Mouse (Mus musculus) lung, postnatal 36 days (tissue): Measurements from ENCODE around the gene Mynn.

Experiments
- DNase-seq: peaks from one replicate; pipeline ENCODE4 v3.0.0; 2022; ENCODE audit warnings: mixed read lengths

The Mynn gene

DNA sequence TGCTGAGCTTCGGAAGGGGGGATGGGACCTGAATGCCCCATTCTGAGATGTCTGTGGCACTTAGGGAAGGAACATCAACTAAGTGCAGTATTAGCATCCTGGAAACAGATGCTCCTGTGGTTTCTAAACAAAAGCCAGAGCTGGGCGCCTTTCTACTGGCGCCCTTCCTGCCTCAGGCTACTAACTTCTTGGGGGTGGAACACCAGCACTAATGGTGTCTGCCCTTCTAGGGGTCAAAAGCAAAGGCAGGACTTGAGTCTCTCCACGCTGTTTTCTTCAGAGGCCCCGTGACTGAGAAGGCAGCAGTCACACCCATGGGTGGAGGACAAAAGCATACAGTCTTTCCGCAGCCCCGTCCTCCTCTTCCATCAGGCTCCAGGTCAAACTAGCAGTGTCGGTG is 44.9 kb downstream of the Mynn start:
- no peak for DNase-seq

DNA sequence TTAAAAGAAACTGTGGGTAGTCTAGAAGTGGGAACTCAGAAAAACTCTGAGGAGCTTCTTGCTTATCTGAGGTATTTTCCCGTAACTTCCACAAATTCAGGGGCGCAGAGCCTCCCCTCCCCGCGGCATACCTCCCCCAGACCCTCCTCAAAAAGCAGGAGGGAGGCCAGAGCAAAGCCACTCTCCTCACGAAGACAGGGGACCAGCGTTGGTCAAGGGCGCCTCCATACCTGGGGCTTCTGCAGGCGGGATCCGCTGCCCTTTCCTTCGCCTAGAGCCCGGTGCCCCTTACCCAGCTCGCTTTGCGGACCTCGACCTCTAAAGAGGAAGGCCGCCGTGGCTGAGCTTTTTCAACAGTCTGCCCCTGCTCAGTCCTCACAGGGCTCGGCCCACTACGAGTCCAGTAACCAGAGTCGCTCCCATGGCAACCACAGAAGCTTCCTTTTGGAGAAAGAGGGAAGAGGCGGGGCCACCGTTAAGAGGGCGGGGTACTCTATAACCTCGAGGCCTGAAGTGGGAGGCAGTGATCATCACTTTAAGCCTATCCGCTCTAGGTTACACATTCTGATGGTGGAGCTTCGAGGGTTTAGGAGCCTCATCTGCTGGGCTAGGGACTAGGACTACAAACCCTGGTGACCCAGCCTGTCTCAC is 45.7 kb downstream of the Mynn start, which contains the start of gene Lrrc34:
Gene Lrrc34 (minus strand): TSS at position 430 of the 651 bp plus-strand sequence.
- peak; percentile 75 for DNase-seq

DNA sequence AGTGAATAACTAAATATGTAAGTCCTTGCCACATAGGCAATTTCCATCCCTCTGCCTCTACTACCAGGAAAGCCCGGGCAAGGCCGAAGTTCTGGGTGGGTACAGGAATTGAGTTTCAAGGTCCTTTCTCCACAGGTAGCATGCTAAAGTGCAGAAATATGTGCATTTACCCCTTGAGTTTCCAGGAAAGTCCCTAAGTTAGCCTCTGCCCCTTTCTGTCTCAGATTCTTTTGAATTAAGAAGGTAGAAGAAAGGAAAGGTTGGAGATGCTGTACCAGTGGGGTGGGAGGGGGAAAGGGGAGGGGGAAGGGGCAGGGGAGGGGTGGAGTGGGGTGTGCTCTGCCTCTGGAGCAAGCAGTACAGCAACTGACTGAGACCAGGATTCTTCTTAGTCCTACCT is 46.6 kb downstream of the Mynn start:
- no peak for DNase-seq

DNA sequence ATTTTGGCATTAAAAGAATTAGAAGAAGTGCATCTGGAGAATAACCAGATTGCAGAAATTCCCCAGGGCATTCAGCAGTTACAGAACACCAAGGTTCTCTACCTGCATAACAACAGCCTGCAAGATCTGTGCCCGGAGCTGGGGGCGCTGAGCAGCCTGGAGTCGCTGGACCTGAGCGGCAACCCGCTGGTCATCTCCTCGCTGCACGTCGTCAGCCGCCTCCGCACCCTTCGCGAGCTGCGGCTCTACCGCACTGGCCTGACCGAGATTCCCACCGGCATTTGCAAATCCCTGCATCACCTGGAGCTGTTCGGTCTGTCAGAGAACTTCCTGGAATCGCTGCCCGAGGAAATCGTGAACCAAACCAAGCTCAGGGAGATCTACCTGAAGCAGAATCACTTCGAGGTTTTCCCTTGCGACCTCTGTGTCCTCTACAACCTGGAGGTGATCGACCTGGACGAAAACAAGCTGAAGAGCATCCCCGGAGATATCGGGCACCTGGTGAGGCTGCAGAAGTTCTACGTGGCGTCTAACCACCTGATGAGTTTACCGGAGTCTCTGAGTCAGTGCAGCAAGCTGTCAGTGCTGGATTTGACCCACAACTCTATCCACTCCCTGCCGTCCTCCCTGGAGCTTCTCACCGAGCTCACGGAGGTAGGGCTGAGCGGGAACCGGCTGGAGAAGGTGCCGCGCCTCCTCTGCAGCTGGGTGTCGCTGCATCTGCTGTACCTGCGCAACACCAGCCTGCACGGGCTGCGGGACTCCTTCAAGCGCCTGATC is 48.4 kb downstream of the Mynn start:
- DNase-seq: peak; percentile 24

DNA sequence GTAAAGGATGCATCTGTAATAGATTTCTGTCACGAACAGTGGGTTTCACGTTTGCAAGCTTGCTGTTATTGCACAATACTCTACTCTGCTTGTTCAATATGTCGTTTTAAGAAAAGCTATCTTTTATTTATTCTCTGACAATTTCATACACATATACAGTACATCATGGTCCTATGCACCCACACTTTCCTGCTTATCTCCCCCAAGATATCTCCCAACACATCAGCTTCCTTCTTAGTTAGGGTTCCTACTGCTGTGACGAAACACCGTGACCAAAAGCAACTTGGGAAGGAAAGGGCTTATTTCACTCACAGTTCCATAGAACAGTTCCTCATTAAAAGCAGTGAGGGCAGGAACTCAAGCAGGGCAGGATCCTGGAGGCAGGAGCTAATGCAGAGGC is 54.1 kb downstream of the Mynn start:
- no peak for DNase-seq

DNA sequence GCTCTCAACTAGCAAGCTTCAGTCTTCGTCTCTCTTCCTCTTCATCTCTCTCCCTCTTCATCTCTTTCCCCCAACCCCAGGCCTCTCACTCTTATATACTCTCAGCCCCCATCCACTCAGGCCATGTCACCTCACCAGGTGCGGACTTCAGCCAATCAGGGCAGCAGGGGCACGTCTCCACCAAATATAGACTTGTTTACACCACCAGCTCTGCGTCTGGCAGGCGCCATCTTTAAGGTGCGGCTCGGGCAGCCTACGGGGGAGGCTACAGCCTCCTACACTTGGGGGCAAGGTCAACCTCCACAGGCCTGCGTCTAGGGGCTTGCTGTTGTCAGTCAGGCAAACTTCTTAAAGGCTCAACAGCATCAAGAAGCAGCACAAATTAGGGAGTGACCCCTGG is 56.6 kb downstream of the Mynn start:
- DNase-seq: no peak
